Mouse (Mus musculus): ENCODE measurements at regions not wholly inside any gene's neighbourhood (a gene's known extent, or its start where the extent isn't known, plus 50 kb on each side); places are given as distances from the start of the nearest gene placed in this dataset.

- no peak overlapping the region for H3K4me3 ChIP-seq
- no peaks in the 10 kb centered on the region for H3K27me3 ChIP-seq (ENCODE audit: control insufficient read depth, insufficient read depth, insufficient read length)
- H3ac ChIP-seq (ENCODE audit: control insufficient read depth, insufficient read length) = no peak overlapping the region
- TF ChIP-seq MAX (IDR thresholded peaks at IDR 0.05; ENCODE audit: low read depth) (no peak), POLR2AphosphoS2 (IDR thresholded peaks at IDR 0.05; ENCODE audit: insufficient read length, low read depth) (no peak), REST (IDR thresholded peaks at IDR 0.05; ENCODE audit: insufficient read depth, insufficient read length) (no peak), MYOD1 (IDR thresholded peaks at IDR 0.05; ENCODE audit: control insufficient read depth in 1 of 3, insufficient read length in 2 of 3, low read depth in 2 of 3) (no peak), POLR2A (IDR thresholded peaks at IDR 0.05; ENCODE audit: insufficient read length, low read depth) (no peak), TCF3 (IDR thresholded peaks at IDR 0.05; ENCODE audit: insufficient read length, low read depth) (no peak), E2F4 (IDR thresholded peaks at IDR 0.05; ENCODE audit: insufficient read depth) (no peak), CEBPB (IDR thresholded peaks at IDR 0.05; ENCODE audit: insufficient read depth, poor library complexity, severe bottlenecking) (no peak), TCF12 (IDR thresholded peaks at IDR 0.05; ENCODE audit: insufficient read depth, poor library complexity, severe bottlenecking) (no peak), SRF (IDR thresholded peaks at IDR 0.05; ENCODE audit: control insufficient read depth, insufficient read length, low read depth) (no peak), MYOG (IDR thresholded peaks at IDR 0.05; ENCODE audit: control insufficient read depth in 1 of 3, insufficient read depth in 1 of 3, insufficient read length in 2 of 3, low read depth in 2 of 3) (no peak), USF1 (IDR thresholded peaks at IDR 0.05; ENCODE audit: low read depth) (no peak)
- H3K4me2 ChIP-seq (ENCODE audit: low read depth) = no peak overlapping the region
- no peaks in the 10 kb centered on the region for H3K79me2 ChIP-seq (ENCODE audit: control insufficient read depth, insufficient read depth)
- H3K36me3 ChIP-seq (ENCODE audit: control insufficient read depth, insufficient read depth) = no peaks in the 10 kb centered on the region
These were observed 588.0 kb upstream of the N6amt1 start for GRCm38 (mm10) chr16:86765974-86766373.

- Histone ChIP-seq H3K4me3 (no peak overlapping the region), H3K79me2 (ENCODE audit: control insufficient read depth, insufficient read depth) (no peaks in the 10 kb centered on the region), H3K4me2 (ENCODE audit: low read depth) (no peak overlapping the region), H3ac (ENCODE audit: control insufficient read depth, insufficient read length) (no peak overlapping the region), H3K36me3 (ENCODE audit: control insufficient read depth, insufficient read depth) (no peaks in the 10 kb centered on the region), H3K27me3 (ENCODE audit: control insufficient read depth, insufficient read depth, insufficient read length) (no peaks in the 10 kb centered on the region)
- TF ChIP-seq E2F4 (IDR thresholded peaks at IDR 0.05; ENCODE audit: insufficient read depth) (no peak), TCF12 (IDR thresholded peaks at IDR 0.05; ENCODE audit: insufficient read depth, poor library complexity, severe bottlenecking) (no peak), TCF3 (IDR thresholded peaks at IDR 0.05; ENCODE audit: insufficient read length, low read depth) (no peak), REST (IDR thresholded peaks at IDR 0.05; ENCODE audit: insufficient read depth, insufficient read length) (no peak), SRF (IDR thresholded peaks at IDR 0.05; ENCODE audit: control insufficient read depth, insufficient read length, low read depth) (no peak), MYOD1 (IDR thresholded peaks at IDR 0.05; ENCODE audit: control insufficient read depth in 1 of 3, insufficient read length in 2 of 3, low read depth in 2 of 3) (no peak), MYOG (IDR thresholded peaks at IDR 0.05; ENCODE audit: control insufficient read depth in 1 of 3, insufficient read depth in 1 of 3, insufficient read length in 2 of 3, low read depth in 2 of 3) (no peak), CEBPB (IDR thresholded peaks at IDR 0.05; ENCODE audit: insufficient read depth, poor library complexity, severe bottlenecking) (no peak), POLR2A (IDR thresholded peaks at IDR 0.05; ENCODE audit: insufficient read length, low read depth) (no peak), POLR2AphosphoS2 (IDR thresholded peaks at IDR 0.05; ENCODE audit: insufficient read length, low read depth) (no peak), USF1 (IDR thresholded peaks at IDR 0.05; ENCODE audit: low read depth) (no peak), MAX (IDR thresholded peaks at IDR 0.05; ENCODE audit: low read depth) (no peak)
These were observed 612.7 kb upstream of the N6amt1 start for GRCm38 (mm10) chr16:86741236-86741635.

GRCm38 (mm10) chr16:86718982-86719771 lies 634.8 kb upstream of the N6amt1 start:
- no peak overlapping the region for H3K4me2 ChIP-seq (ENCODE audit: low read depth)
- H3K79me2 ChIP-seq (ENCODE audit: control insufficient read depth, insufficient read depth) = no peaks in the 10 kb centered on the region
- no peaks in the 10 kb centered on the region for H3K36me3 ChIP-seq (ENCODE audit: control insufficient read depth, insufficient read depth)
- TF ChIP-seq TCF3 (IDR thresholded peaks at IDR 0.05; ENCODE audit: insufficient read length, low read depth) (no peak), MYOG (IDR thresholded peaks at IDR 0.05; ENCODE audit: control insufficient read depth in 1 of 3, insufficient read depth in 1 of 3, insufficient read length in 2 of 3, low read depth in 2 of 3) (no peak), CEBPB (IDR thresholded peaks at IDR 0.05; ENCODE audit: insufficient read depth, poor library complexity, severe bottlenecking) (no peak), USF1 (IDR thresholded peaks at IDR 0.05; ENCODE audit: low read depth) (no peak), REST (IDR thresholded peaks at IDR 0.05; ENCODE audit: insufficient read depth, insufficient read length) (no peak), MYOD1 (IDR thresholded peaks at IDR 0.05; ENCODE audit: control insufficient read depth in 1 of 3, insufficient read length in 2 of 3, low read depth in 2 of 3) (no peak), E2F4 (IDR thresholded peaks at IDR 0.05; ENCODE audit: insufficient read depth) (no peak), POLR2A (IDR thresholded peaks at IDR 0.05; ENCODE audit: insufficient read length, low read depth) (no peak), SRF (IDR thresholded peaks at IDR 0.05; ENCODE audit: control insufficient read depth, insufficient read length, low read depth) (no peak), MAX (IDR thresholded peaks at IDR 0.05; ENCODE audit: low read depth) (no peak), POLR2AphosphoS2 (IDR thresholded peaks at IDR 0.05; ENCODE audit: insufficient read length, low read depth) (no peak)
- no peak overlapping the region for H3ac ChIP-seq (ENCODE audit: control insufficient read depth, insufficient read length)
- no peaks in the 10 kb centered on the region for H3K27me3 ChIP-seq (ENCODE audit: control insufficient read depth, insufficient read depth, insufficient read length)
- no peak overlapping the region for H3K4me3 ChIP-seq

- TF ChIP-seq MYOG (IDR thresholded peaks at IDR 0.05; ENCODE audit: control insufficient read depth in 1 of 3, insufficient read depth in 1 of 3, insufficient read length in 2 of 3, low read depth in 2 of 3) = no peak
- TF ChIP-seq USF1 (IDR thresholded peaks at IDR 0.05; ENCODE audit: low read depth) = no peak
- no peak for TF ChIP-seq CEBPB (IDR thresholded peaks at IDR 0.05; ENCODE audit: insufficient read depth, poor library complexity, severe bottlenecking)
- no peak for TF ChIP-seq MYOD1 (IDR thresholded peaks at IDR 0.05; ENCODE audit: control insufficient read depth in 1 of 3, insufficient read length in 2 of 3, low read depth in 2 of 3)
- no peak for TF ChIP-seq TCF12 (IDR thresholded peaks at IDR 0.05; ENCODE audit: insufficient read depth, poor library complexity, severe bottlenecking)
- no peak for TF ChIP-seq REST (IDR thresholded peaks at IDR 0.05; ENCODE audit: insufficient read depth, insufficient read length)
- TF ChIP-seq POLR2A (IDR thresholded peaks at IDR 0.05; ENCODE audit: insufficient read length, low read depth) = no peak
- TF ChIP-seq TCF3 (IDR thresholded peaks at IDR 0.05; ENCODE audit: insufficient read length, low read depth) = no peak
- TF ChIP-seq POLR2AphosphoS2 (IDR thresholded peaks at IDR 0.05; ENCODE audit: insufficient read length, low read depth) = no peak
- TF ChIP-seq E2F4 (IDR thresholded peaks at IDR 0.05; ENCODE audit: insufficient read depth) = no peak
- TF ChIP-seq MAX (IDR thresholded peaks at IDR 0.05; ENCODE audit: low read depth) = no peak
- TF ChIP-seq SRF (IDR thresholded peaks at IDR 0.05; ENCODE audit: control insufficient read depth, insufficient read length, low read depth) = no peak
- Histone ChIP-seq H3ac (ENCODE audit: control insufficient read depth, insufficient read length) (no peak overlapping the region), H3K36me3 (ENCODE audit: control insufficient read depth, insufficient read depth) (no peaks in the 10 kb centered on the region)
These were observed 635.6 kb upstream of the N6amt1 start for GRCm38 (mm10) chr16:86718353-86718752.

More at GRCm38 (mm10) chr16:86718353-86718752, 635.6 kb upstream of the N6amt1 start:
- Histone ChIP-seq H3K4me3 (no peak overlapping the region), H3K79me2 (ENCODE audit: control insufficient read depth, insufficient read depth) (no peaks in the 10 kb centered on the region), H3K27me3 (ENCODE audit: control insufficient read depth, insufficient read depth, insufficient read length) (no peaks in the 10 kb centered on the region), H3K4me2 (ENCODE audit: low read depth) (no peak overlapping the region)

Measured in myocyte (in vitro differentiated cells).